Mouse (Mus musculus) layer of hippocampus, adult 8-10 months (tissue): Measurements from ENCODE around the gene Gp2. TPM values are rescaled to one million over a fixed set of nuclear protein-coding genes. Genes with fewer than 3 reads are reported as not detected.

ENCODE experiments used
- DNase-seq, 2 experiments: peaks; one replicate each; pipeline ENCODE4 v3.0.0; 2022; ENCODE audit warnings: low spot score in 2 of 2
- total RNA-seq, 4 experiments: library from RNA; stranded (reverse); gene quantifications; 2 replicates each; pipeline ENCODE4 v1.2.4; 2022

Gp2 gene
- under 1 TPM in 1 of 4 experiments, not detected in 3; 0.48 TPM for total RNA-seq

- DNase-seq, result no peak
Measured at GRCm38 (mm10) chr7:119459185-119459584, at the start of gene Gp2. TSS of gene Gp2 (minus strand) at chr7:119459285.

GRCm38 (mm10) chr7:119490041-119490780 lies 31.1 kb upstream of the Gp2 start:
- no peak for DNase-seq

- DNase-seq, result no peak
Measured at GRCm38 (mm10) chr7:119486683-119487082, 27.6 kb upstream of the Gp2 start.

GRCm38 (mm10) chr7:119484154-119484553 lies 25.1 kb upstream of the Gp2 start:
- no peak for DNase-seq

GRCm38 (mm10) chr7:119479256-119479655 lies 20.2 kb upstream of the Gp2 start, which contains the start of gene Umod:
TSS of gene Umod (minus strand) at chr7:119479282.
- no peak for DNase-seq

- DNase-seq, result no peak
Measured at GRCm38 (mm10) chr7:119476500-119477389, 17.7 kb upstream of the Gp2 start.

- no peak for DNase-seq
Measured at GRCm38 (mm10) chr7:119454192-119454591, 4.9 kb downstream of the Gp2 start.

GRCm38 (mm10) chr7:119443849-119444248 lies 15.2 kb downstream of the Gp2 start:
- DNase-seq, result peak in 1 of 2 experiments; percentile 13

- no peak for DNase-seq
Measured at GRCm38 (mm10) chr7:119441938-119442337, 17.1 kb downstream of the Gp2 start.

GRCm38 (mm10) chr7:119427180-119427616 lies 31.9 kb downstream of the Gp2 start:
- DNase-seq, result peak; percentile 67 to 81

- DNase-seq, result peak in 1 of 2 experiments; percentile 15
Measured at GRCm38 (mm10) chr7:119420730-119421129, 38.4 kb downstream of the Gp2 start.

- DNase-seq, result no peak
Measured at GRCm38 (mm10) chr7:119418523-119418922, 40.6 kb downstream of the Gp2 start.

- no peak for DNase-seq
Measured at GRCm38 (mm10) chr7:119394050-119394732, 64.9 kb downstream of the Gp2 start.

Other genes starting within 250 kb of the Gp2 start
- not detected for gene Umod, start 20.0 kb upstream of the Gp2 start, total RNA-seq
- gene Acsm5, start 60.2 kb upstream of the Gp2 start, total RNA-seq, result 1 to 10 TPM in 2 of 4 experiments, under 1 TPM in 2; 0.50 to 1.3 (median 1.1) TPM
- gene Pdilt, start 64.2 kb upstream of the Gp2 start, total RNA-seq, result under 1 TPM in 1 of 4 experiments, not detected in 3; 0.55 TPM
- not detected for gene Acsm2, start 95.1 kb upstream of the Gp2 start, total RNA-seq
- not detected for gene Acsm1, start 147.7 kb upstream of the Gp2 start, total RNA-seq
- gene Acsm4, start 230.7 kb upstream of the Gp2 start, total RNA-seq, result not detected